Mouse (Mus musculus) c-Kit-positive CD71-negative TER-119-negative erythroid progenitor cells, embryonic 14.5 days (primary cell): ENCODE measurements at regions not wholly inside any gene's neighbourhood (a gene's known extent, or its start where the extent isn't known, plus 50 kb on each side); places are given as distances from the start of the nearest gene placed in this dataset.

ENCODE experiments used
- DNase-seq: peaks from one replicate; pipeline ENCODE4 v3.0.0-alpha.2; 2013; ENCODE audit warnings: low read depth

DNA sequence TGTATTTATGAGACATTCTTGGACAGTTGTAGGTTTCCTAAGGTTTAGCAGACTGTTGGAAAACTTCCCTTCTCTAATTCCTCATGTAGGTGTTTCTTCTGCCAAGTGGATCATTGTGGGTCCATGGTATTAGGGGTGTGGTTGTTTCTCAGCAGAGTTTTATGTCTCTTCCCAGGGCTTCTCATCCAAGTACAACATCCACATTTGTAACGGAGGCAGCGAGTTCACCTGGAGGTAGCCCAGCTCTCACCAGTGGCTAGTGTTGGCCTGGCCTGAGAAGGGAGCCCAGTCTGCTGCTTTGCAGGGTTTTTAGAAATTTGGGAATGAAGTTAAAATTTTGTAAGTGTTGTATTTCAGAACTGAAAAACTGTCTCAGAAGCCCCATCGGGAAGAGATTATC lies 122.4 kb downstream of the Wnt5a start:
- no peak for DNase-seq

GRCm38 (mm10) chr14:28635175-28635574 lies 130.6 kb downstream of the Wnt5a start:
- no peak for DNase-seq

DNA sequence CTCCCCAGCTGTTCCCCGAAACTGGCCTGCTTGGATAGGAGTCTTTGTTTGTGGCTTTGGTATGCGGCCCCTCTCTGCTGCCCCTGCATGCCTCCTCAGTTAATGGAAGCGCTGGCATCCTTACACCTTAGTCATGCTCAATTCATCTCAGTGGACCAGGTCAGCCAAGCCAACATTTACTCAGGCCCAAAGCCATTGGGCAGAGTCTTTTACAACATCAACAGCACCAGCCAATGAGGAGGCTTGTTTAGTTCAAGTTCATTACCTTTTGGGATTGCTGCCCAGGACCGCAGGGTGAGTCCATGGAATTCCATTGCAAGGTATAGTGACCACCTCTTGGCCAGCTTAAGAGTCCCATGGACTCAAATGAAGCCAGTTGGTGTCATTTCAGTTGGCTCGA lies 134.5 kb downstream of the Wnt5a start:
- DNase-seq, result no peak

- DNase-seq, result no peak
These were observed 141.3 kb downstream of the Wnt5a start for GRCm38 (mm10) chr14:28645807-28646206.

DNA sequence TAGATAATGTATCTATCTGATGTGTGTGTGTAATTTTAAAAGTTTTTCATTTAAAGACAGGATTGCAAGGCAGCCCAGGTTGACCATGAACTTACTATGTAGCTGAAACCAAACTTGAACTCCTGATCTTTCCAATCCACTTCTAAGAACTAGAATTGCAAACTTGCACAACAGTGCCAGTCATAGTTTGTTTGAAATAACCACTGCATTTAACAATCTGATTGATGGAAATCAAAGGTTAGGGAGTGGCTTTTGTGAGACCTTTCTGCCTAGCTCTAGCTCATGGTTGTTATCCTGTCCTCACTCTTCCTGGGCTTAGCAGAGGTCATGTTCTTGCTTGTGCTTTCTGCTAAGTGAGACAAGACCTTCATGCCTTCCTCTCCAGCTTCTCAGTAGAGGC lies 144.9 kb downstream of the Wnt5a start:
- DNase-seq, result no peak

DNA sequence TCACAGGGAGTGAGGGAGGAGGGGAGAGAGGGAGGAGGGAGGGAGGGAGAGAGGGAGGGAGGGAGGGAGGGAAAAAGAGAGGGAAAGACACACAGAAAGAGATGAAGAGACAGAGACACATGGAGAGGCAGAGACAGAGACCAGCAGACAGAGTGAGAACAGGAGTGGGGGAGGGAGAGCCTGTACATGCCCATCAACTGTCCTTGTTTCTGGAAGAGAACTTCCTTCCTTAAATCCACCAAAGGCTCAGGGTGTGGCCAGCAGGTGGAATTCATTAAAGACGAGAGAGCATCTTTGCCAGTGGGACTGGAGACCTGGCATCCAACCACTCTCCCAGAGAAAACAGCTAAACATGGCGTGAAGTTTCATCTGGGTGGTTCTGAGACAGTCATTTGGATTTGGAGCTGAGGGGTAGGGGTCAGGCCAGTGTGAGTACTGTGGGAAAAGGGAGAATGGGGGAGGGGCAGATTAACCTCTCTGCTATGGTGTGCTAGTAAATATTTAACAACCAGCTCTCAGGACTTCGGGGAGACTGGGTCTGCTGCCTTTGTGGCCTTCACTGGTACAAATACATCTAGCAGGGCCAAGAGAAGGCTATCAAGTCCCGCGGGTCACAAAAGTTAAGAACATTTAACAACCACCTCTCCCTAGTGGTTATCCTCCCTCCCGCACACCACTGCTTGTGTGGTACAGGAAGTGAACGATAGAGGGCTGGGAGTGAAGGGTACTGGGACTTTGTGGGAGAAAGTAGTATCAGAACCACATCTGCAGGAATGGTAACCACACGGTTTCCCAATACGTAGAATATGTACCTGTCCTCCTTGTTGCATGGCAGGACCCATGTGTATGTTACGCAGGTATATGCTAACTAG lies 148.7 kb downstream of the Wnt5a start:
- DNase-seq, result no peak

GRCm38 (mm10) chr14:28657216-28657615 lies 152.7 kb downstream of the Wnt5a start:
- DNase-seq, result no peak

GRCm38 (mm10) chr14:28660872-28661588 lies 156.5 kb downstream of the Wnt5a start:
- no peak for DNase-seq

GRCm38 (mm10) chr14:28663316-28663715 lies 158.8 kb downstream of the Wnt5a start:
- no peak for DNase-seq

GRCm38 (mm10) chr14:28664121-28664520 lies 159.6 kb downstream of the Wnt5a start:
- no peak for DNase-seq

- no peak for DNase-seq
These were observed 170.9 kb downstream of the Wnt5a start for GRCm38 (mm10) chr14:28675476-28675875.

DNA sequence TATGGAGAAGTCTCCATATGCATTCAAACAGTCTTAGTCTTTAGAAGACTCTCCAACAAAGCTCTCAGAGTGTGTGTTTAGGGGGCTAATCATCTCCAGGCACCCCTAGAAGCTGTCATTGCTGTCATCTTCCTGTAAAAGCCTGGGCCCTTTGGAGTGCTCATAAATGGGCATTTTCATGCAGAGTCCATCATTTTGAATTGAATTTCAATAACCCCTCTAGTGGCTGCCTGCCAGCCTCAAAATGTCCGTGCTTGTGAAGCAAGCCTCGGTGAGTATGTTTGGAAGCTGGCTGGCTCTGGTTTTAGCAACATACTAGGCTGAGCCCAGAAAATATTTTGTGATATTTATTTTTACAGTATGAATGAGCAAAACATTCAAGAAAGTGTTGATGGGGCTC lies 195.2 kb downstream of the Wnt5a start:
- no peak for DNase-seq

- DNase-seq, result no peak
These were observed 200.2 kb downstream of the Wnt5a start for GRCm38 (mm10) chr14:28704729-28705128.

DNA sequence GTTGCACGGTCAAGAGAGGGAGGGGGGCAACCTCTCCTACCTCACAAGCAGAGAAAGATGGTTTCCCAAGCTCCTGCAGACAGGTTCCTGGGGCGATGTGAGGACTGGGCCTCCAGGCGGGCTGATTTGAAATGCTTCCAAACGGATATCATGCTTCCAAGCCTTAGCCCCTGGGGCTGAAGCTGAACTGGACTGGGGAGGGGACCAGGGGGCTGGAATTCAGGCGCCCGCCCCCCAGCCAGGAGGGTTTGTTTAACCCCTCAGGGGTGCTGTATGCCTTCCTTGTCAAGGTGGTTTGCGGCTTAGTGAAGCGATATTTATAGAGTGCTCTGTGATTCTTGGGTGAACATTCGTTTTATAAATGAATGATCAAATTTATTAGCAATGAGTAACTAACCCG lies 210.0 kb downstream of the Wnt5a start:
- DNase-seq, result no peak

GRCm38 (mm10) chr14:28720545-28720944 lies 216.0 kb downstream of the Wnt5a start:
- no peak for DNase-seq

GRCm38 (mm10) chr14:28725666-28726065 lies 221.1 kb downstream of the Wnt5a start:
- DNase-seq, result no peak

GRCm38 (mm10) chr14:28733496-28733895 lies 228.9 kb downstream of the Wnt5a start:
- no peak for DNase-seq

DNA sequence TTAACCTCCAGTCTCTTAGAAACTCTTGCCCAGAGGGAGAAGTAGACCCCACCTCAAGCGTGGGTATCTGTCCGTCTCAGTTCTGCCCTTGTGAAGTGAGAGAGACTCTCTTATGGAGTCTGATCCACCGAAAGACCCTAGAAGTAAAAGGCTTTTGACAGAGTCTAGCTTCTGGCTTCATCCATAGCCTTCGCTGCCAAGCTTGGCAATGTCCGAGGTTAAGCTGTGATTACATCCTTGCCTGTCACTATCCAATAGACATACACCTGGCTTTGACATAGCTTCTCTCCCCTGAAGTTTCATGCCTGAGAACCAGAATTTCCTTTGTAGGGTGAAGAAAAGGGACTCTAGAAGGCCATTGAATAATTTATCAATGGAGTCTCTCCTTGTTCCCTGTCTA lies 230.9 kb downstream of the Wnt5a start:
- DNase-seq, result no peak

DNA sequence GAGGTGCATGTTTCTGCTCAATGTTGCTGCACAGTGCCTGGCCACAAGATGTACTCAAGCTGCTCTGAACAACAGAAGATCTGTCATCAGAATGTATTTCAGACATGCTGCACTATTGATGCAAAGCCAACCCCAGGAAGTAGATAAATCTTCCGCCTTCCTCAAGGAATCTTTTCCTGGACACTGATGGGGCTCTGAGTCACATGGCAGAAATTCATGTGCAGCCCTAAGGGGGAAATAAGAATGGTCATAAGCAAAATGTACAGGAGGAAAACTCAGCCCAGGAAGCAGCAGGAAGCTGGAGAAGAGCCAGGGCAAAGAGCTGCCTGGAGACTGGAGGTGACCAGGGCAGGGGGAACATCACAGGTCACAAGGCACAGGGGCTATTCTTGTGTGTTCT lies 235.5 kb downstream of the Wnt5a start:
- no peak for DNase-seq

- DNase-seq, result no peak
These were observed 236.9 kb downstream of the Wnt5a start for GRCm38 (mm10) chr14:28741418-28741817.

DNA sequence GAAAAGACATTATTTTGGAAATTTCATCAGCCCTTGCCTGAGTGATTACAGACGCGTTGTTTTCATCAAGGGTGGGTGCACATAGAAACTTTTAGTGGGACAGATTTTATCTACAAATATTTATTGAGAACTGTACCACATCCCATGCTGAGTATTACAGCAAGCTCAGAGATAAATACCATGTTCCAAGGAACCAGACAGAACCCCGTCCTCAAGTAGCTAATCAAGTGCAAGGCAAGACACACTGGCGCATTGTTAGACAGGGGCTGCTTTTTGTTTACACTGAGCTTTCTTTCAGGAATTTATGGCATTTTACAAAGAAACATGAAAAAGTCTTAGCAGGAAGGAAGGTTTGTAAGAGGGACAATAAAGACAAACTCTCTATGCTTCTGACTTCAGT lies 239.1 kb downstream of the Wnt5a start:
- DNase-seq, result no peak

DNA sequence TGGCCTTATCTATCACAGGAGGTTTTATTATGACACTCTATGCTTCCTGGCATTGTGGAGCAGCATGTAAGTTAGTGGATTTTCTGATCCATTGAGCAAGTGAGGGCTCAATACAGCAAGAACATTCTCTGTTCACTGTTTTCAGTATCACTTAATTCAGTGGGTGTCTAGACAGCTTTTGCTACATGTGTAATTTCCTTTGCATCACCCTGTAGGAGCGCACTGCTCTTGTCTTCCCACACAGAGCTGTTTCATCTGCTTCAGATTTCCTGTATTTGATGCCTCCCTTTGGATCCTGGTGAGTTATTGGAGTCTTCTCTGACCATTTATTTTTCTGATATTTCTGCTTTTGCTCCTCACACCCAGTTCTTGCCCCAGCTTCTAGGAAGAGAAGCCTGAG lies 245.8 kb downstream of the Wnt5a start:
- DNase-seq, result no peak

GRCm38 (mm10) chr14:28765201-28765600 lies 252.8 kb upstream of the Lrtm1 start:
- DNase-seq, result no peak

DNA sequence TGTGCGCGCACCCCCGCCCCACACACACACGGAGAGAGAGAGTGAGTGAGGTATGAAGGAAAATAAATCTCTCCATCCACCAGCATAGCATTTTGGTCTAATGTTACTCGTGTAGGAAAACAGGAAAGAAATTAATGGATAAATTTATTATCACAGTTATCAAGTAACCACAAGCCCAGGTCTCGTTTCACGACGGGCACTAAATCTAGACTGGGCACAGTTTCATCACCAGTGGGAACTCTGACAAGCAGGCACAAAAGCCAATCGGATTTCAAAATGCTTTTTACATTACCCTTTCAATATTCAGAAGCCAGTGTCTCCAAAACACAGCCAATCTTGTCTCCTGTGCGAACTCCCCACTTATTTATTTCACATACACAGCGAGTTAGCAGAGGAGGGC lies 244.9 kb upstream of the Lrtm1 start:
- no peak for DNase-seq
